Mouse (Mus musculus) cerebellum, adult 2 months (tissue): Measurements from ENCODE around the gene Olfr11.

Experiments used
- CTCF ChIP-seq: fragments of 200-500 bp; IDR thresholded peaks from 2 replicates; pipeline ENCODE4 v1.5.1; 2011; ENCODE audit warnings: low read depth, mild to moderate bottlenecking, control low read depth, low read length, moderate library complexity, borderline replicate concordance; ENCODE audit not compliant: insufficient read depth
- POLR2A ChIP-seq: fragments of 200-500 bp; IDR thresholded peaks from 2 replicates; pipeline ENCODE4 v1.6.1; 2011; ENCODE audit warnings: low read length, control low read depth, borderline replicate concordance; ENCODE audit not compliant: insufficient read depth

GRCm38 (mm10) chr13:21642418-21642817 lies at the start of gene Olfr11:
- TF ChIP-seq POLR2A (no peak), CTCF (no peak)
